Mouse (Mus musculus) neural tube, embryonic 10.5 days (tissue): Measurements from ENCODE around the gene Slc9a3r2.
"Not testable (repeated sequence)": the region's sequence is repeated elsewhere in the genome, so short reads cannot be mapped to it uniquely, and the experiment has no call there.

Source experiments
- DNase-seq: peaks from one replicate; pipeline ENCODE4 v3.0.0-alpha.2; 2017; ENCODE audit warnings: low spot score; ENCODE audit errors: extremely low spot score

The Slc9a3r2 gene

GRCm38 (mm10) chr17:24650070-24650616 is at the start of gene Slc9a3r2:
Gene Slc9a3r2, minus strand, starts transcription at chr17:24650327.
- DNase-seq, result peak; percentile 72

- DNase-seq, result no peak
Observed at GRCm38 (mm10) chr17:24699473-24699872, 49.3 kb upstream of the Slc9a3r2 start.

- DNase-seq, result no peak
Observed at GRCm38 (mm10) chr17:24698715-24699114, 48.6 kb upstream of the Slc9a3r2 start.

- no peak for DNase-seq
Observed at GRCm38 (mm10) chr17:24697985-24698384, 47.9 kb upstream of the Slc9a3r2 start.

- peak; percentile 87 for DNase-seq
Observed at GRCm38 (mm10) chr17:24696011-24696697, 46.0 kb upstream of the Slc9a3r2 start, which contains the start of the genes Gfer and Noxo1. Gene Gfer, minus strand, starts transcription at chr17:24696156. Gene Noxo1, plus strand, starts transcription at chr17:24696234.

- DNase-seq, result no peak
Observed at GRCm38 (mm10) chr17:24695326-24696010, 45.3 kb upstream of the Slc9a3r2 start.

- no peak for DNase-seq
Observed at GRCm38 (mm10) chr17:24692385-24692784, 42.3 kb upstream of the Slc9a3r2 start.

GRCm38 (mm10) chr17:24689251-24690081 is 39.3 kb upstream of the Slc9a3r2 start, which contains the start of gene Syngr3:
Gene Syngr3, minus strand, starts transcription at chr17:24689955.
- DNase-seq, result peak; percentile 48

GRCm38 (mm10) chr17:24687599-24687998 is 37.5 kb upstream of the Slc9a3r2 start:
- no peak for DNase-seq

- peak; percentile 42 for DNase-seq
Observed at GRCm38 (mm10) chr17:24687146-24687595, 37.0 kb upstream of the Slc9a3r2 start.

- peak; percentile 39 for DNase-seq
Observed at GRCm38 (mm10) chr17:24686514-24686913, 36.4 kb upstream of the Slc9a3r2 start.

- DNase-seq, result no peak
Observed at GRCm38 (mm10) chr17:24677500-24678080, 27.5 kb upstream of the Slc9a3r2 start.

GRCm38 (mm10) chr17:24676877-24677276 is 26.8 kb upstream of the Slc9a3r2 start:
- no peak for DNase-seq

- DNase-seq, result peak; percentile 65
Observed at GRCm38 (mm10) chr17:24676187-24676586, 26.1 kb upstream of the Slc9a3r2 start.

GRCm38 (mm10) chr17:24674277-24674676 is 24.1 kb upstream of the Slc9a3r2 start:
- DNase-seq, result no peak

- DNase-seq, result no peak
Observed at GRCm38 (mm10) chr17:24672141-24672540, 22.0 kb upstream of the Slc9a3r2 start.

GRCm38 (mm10) chr17:24671346-24671745 is 21.2 kb upstream of the Slc9a3r2 start:
- no peak for DNase-seq

- no peak for DNase-seq
Observed at GRCm38 (mm10) chr17:24670246-24670844, 20.2 kb upstream of the Slc9a3r2 start.

GRCm38 (mm10) chr17:24669545-24670245 is 19.6 kb upstream of the Slc9a3r2 start, which contains the start of gene Zfp598:
Gene Zfp598, plus strand, starts transcription at chr17:24669687.
- peak; percentile 94 for DNase-seq

- not testable (repeated sequence) for DNase-seq
Observed at GRCm38 (mm10) chr17:24669214-24669544, 19.1 kb upstream of the Slc9a3r2 start.
